Mouse (Mus musculus) limb, embryonic 12.5 days (tissue): ENCODE measurements around the gene Snph. TPM values are rescaled to one million over a fixed set of nuclear protein-coding genes. Genes with fewer than 3 reads are reported as not detected.
"Not testable (repeated sequence)": the region's sequence is repeated elsewhere in the genome, so short reads cannot be mapped to it uniquely, and the experiment has no call there.

ENCODE experiments used
- ATAC-seq: fragments of 200-750 bp; cut with Nextera tagmentation; 2 replicates; pipeline ENCODE4 v1.8.0; 2017; ENCODE audit warnings: low read depth, moderate TSS enrichment; ENCODE audit not compliant: insufficient number of reproducible peaks, insufficient read depth, low FRiP score, low TSS enrichment
- H3K27ac ChIP-seq: fragments of 300-500 bp; sonication (generic); 2 replicates; pipeline ENCODE4 v1.5.1; 2016; ENCODE audit warnings: mild to moderate bottlenecking, moderate library complexity
- H3K27me3 ChIP-seq: fragments of 300-500 bp; sonication (generic); 2 replicates; pipeline ENCODE4 v1.6.1; 2016; ENCODE audit warnings: mild to moderate bottlenecking, moderate library complexity
- H3K36me3 ChIP-seq: fragments of 300-500 bp; sonication (generic); 2 replicates; pipeline ENCODE4 v1.6.1; 2016; ENCODE audit warnings: mild to moderate bottlenecking, moderate library complexity
- H3K4me1 ChIP-seq: fragments of 300-500 bp; sonication (generic); replicated peaks from 2 replicates; pipeline ENCODE4 v1.6.1; 2016
- H3K4me2 ChIP-seq: fragments of 300-500 bp; sonication (generic); 2 replicates; pipeline ENCODE4 v1.6.1; 2016; ENCODE audit warnings: mild to moderate bottlenecking, moderate library complexity
- H3K4me3 ChIP-seq: fragments of 300-500 bp; sonication (generic); replicated peaks from 2 replicates; pipeline ENCODE4 v1.5.1; 2016; ENCODE audit warnings: mild to moderate bottlenecking
- H3K9ac ChIP-seq: fragments of 300-500 bp; sonication (generic); replicated peaks from 2 replicates; pipeline ENCODE4 v1.6.1; 2016; ENCODE audit warnings: mild to moderate bottlenecking, moderate library complexity
- H3K9me3 ChIP-seq: fragments of 300-500 bp; sonication (generic); 2 replicates; pipeline ENCODE4 v1.6.1; 2016; ENCODE audit warnings: mild to moderate bottlenecking, moderate library complexity
- WGBS: fragments of 180-500 bp; shearing (Covaris S2); methylation state at CpG from one replicate; pipeline ENCODE4 v1.1.7; 2016; 5-methylcytosine and 5-hydroxymethylcytosine counted together
- polyA plus RNA-seq: library from polyadenylated mRNA; unstranded; fragments of >200 nt; fragmentation: Nextera tagmentation; extraction: Ambion mirVana; gene quantifications from 2 replicates; pipeline ENCODE4 v1.2.1, GENCODE M21; 2016

Gene Snph
- polyA plus RNA-seq, 1 experiment from 2014 or later = 0.44 TPM

GRCm38 (mm10) chr2:151631406-151632158, 811 bp downstream of the Snph start:
- Histone ChIP-seq H3K9ac (peak overlapping the region; percentile 70), H3K36me3 (no peaks in the 10 kb centered on the region), H3K4me2 (peak overlapping the region; percentile 99), H3K4me1 (peaks cover 4% of the 10 kb centered on the region; the same call in 1 of the 2 replicates), H3K27me3 (peaks cover 49% of the 10 kb centered on the region), H3K4me3 (peak overlapping the region; percentile 66), H3K27ac (no peak overlapping the region), H3K9me3 (no peaks in the 10 kb centered on the region)
- WGBS = 2% methylated on average over 22 of the region's 22 CpGs
- peak; percentile 26; the same call in 1 of the 2 replicates for ATAC-seq

- Histone ChIP-seq H3K4me1 (peaks cover 4% of the 10 kb centered on the region; the same call in 1 of the 2 replicates), H3K27ac (no peak overlapping the region), H3K4me2 (no peak overlapping the region), H3K4me3 (no peak overlapping the region), H3K9ac (no peak overlapping the region), H3K27me3 (peaks cover 46% of the 10 kb centered on the region), H3K9me3 (no peaks in the 10 kb centered on the region), H3K36me3 (no peaks in the 10 kb centered on the region)
- 50% methylated on average over 7 of the region's 7 CpGs for WGBS
- no peak for ATAC-seq
Measured at GRCm38 (mm10) chr2:151629310-151629709, 3.1 kb downstream of the Snph start.

- H3K9me3 ChIP-seq = no peaks in the 10 kb centered on the region
- H3K9ac ChIP-seq = no peak overlapping the region
- H3K4me1 ChIP-seq = peaks cover 4% of the 10 kb centered on the region; the same call in 1 of the 2 replicates
- no peak overlapping the region for H3K4me3 ChIP-seq
- H3K36me3 ChIP-seq = no peaks in the 10 kb centered on the region
- whole genome bisulfite sequencing = 95% methylated on average over 3 of the region's 3 CpGs
- ATAC-seq = no peak
- H3K27me3 ChIP-seq = peaks cover 34% of the 10 kb centered on the region
- H3K27ac ChIP-seq = no peak overlapping the region
- no peak overlapping the region for H3K4me2 ChIP-seq
Measured at GRCm38 (mm10) chr2:151628011-151628410, 4.4 kb downstream of the Snph start.

- ATAC-seq = no peak
- no peaks in the 10 kb centered on the region for H3K4me1 ChIP-seq
- H3K9me3 ChIP-seq = no peaks in the 10 kb centered on the region
- no peak overlapping the region for H3K4me3 ChIP-seq
- no peaks in the 10 kb centered on the region for H3K36me3 ChIP-seq
- no peak overlapping the region for H3K27ac ChIP-seq
- H3K4me2 ChIP-seq = no peak overlapping the region
- H3K9ac ChIP-seq = no peak overlapping the region
- WGBS = 87% methylated on average over 7 of the region's 7 CpGs
- peaks cover 17% of the 10 kb centered on the region for H3K27me3 ChIP-seq
Measured at GRCm38 (mm10) chr2:151626296-151626695, 6.1 kb downstream of the Snph start.

- no peaks in the 10 kb centered on the region for H3K9me3 ChIP-seq
- H3K4me3 ChIP-seq = no peak overlapping the region
- H3K36me3 ChIP-seq = no peaks in the 10 kb centered on the region
- no peaks in the 10 kb centered on the region for H3K4me1 ChIP-seq
- H3K27me3 ChIP-seq = no peaks in the 10 kb centered on the region
- H3K27ac ChIP-seq = no peak overlapping the region
- no peak overlapping the region for H3K9ac ChIP-seq
- WGBS = 32% methylated on average over 3 of the region's 3 CpGs
- H3K4me2 ChIP-seq = no peak overlapping the region
- ATAC-seq = no peak
Measured at GRCm38 (mm10) chr2:151623776-151624175, 8.6 kb downstream of the Snph start.

DNA sequence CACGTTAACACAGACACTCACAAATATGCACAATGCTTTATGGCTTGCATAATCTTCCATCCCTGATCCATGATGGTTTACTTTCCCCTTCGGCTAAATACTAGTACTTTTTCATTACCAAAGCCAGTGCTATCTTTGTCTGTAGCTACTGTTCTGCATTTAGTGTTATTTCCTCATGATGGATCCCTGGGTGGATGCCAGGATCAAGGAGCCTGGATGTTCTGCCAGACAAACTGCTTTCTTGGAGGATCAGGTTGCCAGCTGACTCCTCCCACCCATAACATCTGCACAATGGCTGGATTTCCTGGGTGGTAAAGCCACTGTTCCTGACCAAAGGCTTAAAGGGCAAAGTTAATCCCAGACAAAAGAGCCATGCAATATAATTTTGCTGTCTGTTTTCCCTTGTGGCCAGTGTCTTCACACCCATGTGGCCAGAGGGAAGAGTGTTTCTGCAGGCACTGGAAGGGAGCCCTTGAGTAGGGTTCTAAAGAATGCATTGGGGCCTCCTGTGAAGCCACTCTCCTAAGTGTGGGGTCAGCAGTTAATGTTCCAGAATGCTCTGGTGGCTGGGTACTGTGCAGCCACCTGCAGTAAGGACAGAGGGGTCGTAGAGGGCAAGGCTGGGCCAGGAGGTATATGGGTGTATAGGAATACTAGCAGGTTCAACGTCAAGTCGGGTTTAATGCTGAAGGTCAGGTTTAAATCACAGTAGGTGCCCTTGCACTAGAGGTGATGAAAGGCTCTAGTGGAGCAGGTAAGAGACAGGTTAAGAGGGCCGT, 15.7 kb downstream of the Snph start:
- Histone ChIP-seq H3K4me2 (no peak overlapping the region), H3K9me3 (no peaks in the 10 kb centered on the region), H3K27ac (no peak overlapping the region), H3K4me1 (0 out of 2 replicates have a peak, but pooled peaks cover 5% of the 10 kb centered on the region), H3K36me3 (no peaks in the 10 kb centered on the region), H3K9ac (no peak overlapping the region), H3K27me3 (no peaks in the 10 kb centered on the region), H3K4me3 (no peak overlapping the region)
- ATAC-seq = no peak
- 68% methylated on average over 6 of the region's 6 CpGs for WGBS

GRCm38 (mm10) chr2:151615779-151616178, 16.6 kb downstream of the Snph start:
- H3K4me3 ChIP-seq, ATAC-seq, H3K27ac ChIP-seq, H3K4me1 ChIP-seq, H3K9ac ChIP-seq, H3K27me3 ChIP-seq, H3K36me3 ChIP-seq, H3K4me2 ChIP-seq, H3K9me3 ChIP-seq: not testable (repeated sequence)
- 77% methylated on average over 8 of the region's 8 CpGs for WGBS

- H3K9ac ChIP-seq = no peak overlapping the region
- peaks cover 11% of the 10 kb centered on the region for H3K4me1 ChIP-seq
- 43% methylated on average over 3 of the region's 3 CpGs for WGBS
- no peaks in the 10 kb centered on the region for H3K36me3 ChIP-seq
- H3K4me3 ChIP-seq = no peak overlapping the region
- H3K27me3 ChIP-seq = no peaks in the 10 kb centered on the region
- no peaks in the 10 kb centered on the region for H3K9me3 ChIP-seq
- no peak overlapping the region for H3K4me2 ChIP-seq
- H3K27ac ChIP-seq = no peak overlapping the region
- ATAC-seq = no peak
Measured at GRCm38 (mm10) chr2:151609974-151610373, 22.4 kb downstream of the Snph start.

DNA sequence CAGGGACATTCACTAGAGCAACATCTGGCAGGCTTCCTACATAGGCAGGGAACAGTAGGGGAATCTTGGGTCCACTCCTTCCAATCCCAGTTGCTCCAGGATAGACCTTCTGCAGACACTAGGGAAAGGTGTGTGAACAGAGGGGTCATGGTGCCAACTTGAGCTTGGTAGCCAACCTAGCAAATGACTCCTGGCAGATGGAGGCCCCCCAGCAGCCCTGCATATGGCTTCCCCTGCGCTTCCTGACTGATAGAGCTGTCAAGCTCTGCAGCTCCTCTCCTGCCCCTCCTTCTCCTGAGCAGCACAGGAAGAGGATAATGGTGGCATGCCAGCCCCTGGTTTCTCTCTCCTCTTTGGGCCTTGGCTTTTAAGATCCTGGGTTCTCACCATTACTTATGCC, 24.0 kb downstream of the Snph start:
- H3K4me2 ChIP-seq = no peak overlapping the region
- no peak overlapping the region for H3K9ac ChIP-seq
- no peaks in the 10 kb centered on the region for H3K9me3 ChIP-seq
- H3K4me3 ChIP-seq = no peak overlapping the region
- no peaks in the 10 kb centered on the region for H3K36me3 ChIP-seq
- no peak for ATAC-seq
- H3K27ac ChIP-seq = no peak overlapping the region
- H3K27me3 ChIP-seq = no peaks in the 10 kb centered on the region
- H3K4me1 ChIP-seq = peaks cover 22% of the 10 kb centered on the region
- WGBS = 71% methylated on average over 1 of the region's 1 CpGs

DNA sequence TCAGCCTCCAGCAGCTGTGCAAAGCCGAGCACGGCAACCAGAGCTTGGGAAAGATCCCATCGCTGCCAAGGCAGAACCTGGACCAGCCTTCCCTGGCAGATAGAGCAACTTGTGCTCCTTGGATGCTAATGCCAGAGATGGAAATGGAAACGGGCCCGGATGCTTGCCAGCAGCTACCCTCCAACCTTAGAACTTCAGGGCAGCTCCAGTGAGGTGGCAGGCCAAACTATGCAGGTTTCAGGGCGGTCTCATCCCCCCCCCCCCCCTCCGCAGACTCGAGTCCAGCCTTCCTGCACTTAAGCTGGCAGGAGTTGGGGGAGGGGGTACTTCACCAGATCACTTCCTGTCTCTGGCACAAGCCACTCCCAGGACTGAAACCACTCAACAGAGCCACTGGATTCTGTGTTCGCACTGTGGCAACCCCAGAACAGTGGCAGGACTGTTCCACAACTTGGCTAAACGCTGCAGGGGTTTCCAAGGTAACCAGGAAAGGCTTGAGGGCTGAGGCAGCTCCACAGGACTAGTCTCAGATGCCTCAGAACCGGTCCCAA, 26.9 kb downstream of the Snph start:
- Histone ChIP-seq H3K36me3 (no peaks in the 10 kb centered on the region), H3K4me1 (peaks cover 29% of the 10 kb centered on the region), H3K4me3 (no peak overlapping the region), H3K4me2 (peak overlapping the region; percentile 31), H3K27me3 (0 out of 2 replicates have a peak, but pooled peaks cover 3% of the 10 kb centered on the region), H3K9me3 (no peaks in the 10 kb centered on the region), H3K27ac (peak overlapping the region; percentile 72), H3K9ac (no peak overlapping the region)
- 40% methylated on average over 10 of the region's 11 CpGs for WGBS
- peak; percentile 74 for ATAC-seq

GRCm38 (mm10) chr2:151603630-151604029, 28.8 kb downstream of the Snph start:
- Histone ChIP-seq H3K27me3 (peaks cover 11% of the 10 kb centered on the region; the same call in 1 of the 2 replicates), H3K27ac (no peak overlapping the region)
- WGBS = 49% methylated on average over 4 of the region's 4 CpGs

More at GRCm38 (mm10) chr2:151603630-151604029, 28.8 kb downstream of the Snph start:
- Histone ChIP-seq H3K4me3 (no peak overlapping the region), H3K4me1 (peaks cover 29% of the 10 kb centered on the region), H3K36me3 (no peaks in the 10 kb centered on the region), H3K4me2 (no peak overlapping the region), H3K9ac (no peak overlapping the region), H3K9me3 (no peaks in the 10 kb centered on the region)
- no peak for ATAC-seq
